Mouse (Mus musculus): ENCODE data around the gene Fis1. TPM values are rescaled to one million over a fixed set of nuclear protein-coding genes. Genes with fewer than 3 reads are reported as not detected.
A peak's percentile ranks its signal among the peaks of the same experiment; 100 is the strongest.

Fis1 gene
- polyA plus RNA-seq (2014; fragmentation: Nextera tagmentation; extraction: Ambion mirVana): 320 and 332 TPM in 2 replicates

DNA sequence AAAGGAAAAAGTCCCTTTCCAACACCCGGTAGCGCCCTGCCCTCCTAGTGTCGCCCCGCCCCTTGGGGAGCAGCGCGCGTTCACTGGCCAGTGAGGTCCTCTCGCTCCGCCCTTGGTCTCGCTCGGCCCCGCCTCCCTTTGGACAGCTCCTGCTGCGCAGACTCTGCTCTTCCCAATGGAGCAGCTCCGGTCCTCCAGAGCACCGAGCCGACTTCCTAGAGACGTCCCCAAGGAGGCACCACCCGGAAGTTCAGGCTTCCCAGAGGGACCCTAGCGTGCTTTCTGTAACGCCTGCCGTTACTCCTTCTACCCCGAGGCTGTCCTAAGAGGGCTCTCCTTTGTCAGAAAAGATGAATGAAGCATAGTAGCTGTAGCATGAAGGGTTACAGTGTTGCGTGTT, at the start of gene Fis1:
TSS of gene Fis1 (plus strand) at position 261 of the 400 bp plus-strand sequence.
- H3K36me3 ChIP-seq (ENCODE audit: control insufficient read depth, insufficient read depth, low read length): no peaks in the 10 kb centered on the region; the same call in 1 of the 2 replicates
- peak within 1 kb of the TSS; percentile 78 for H3K4me2 ChIP-seq
- H3K9me3 ChIP-seq (ENCODE audit: control insufficient read depth, low read length): no peaks in the 10 kb centered on the region
- H3K9ac ChIP-seq (ENCODE audit: low read length): peak within 1 kb of the TSS; percentile 89
- H3K4me3 ChIP-seq (ENCODE audit: low read depth, low read length): peak within 1 kb of the TSS; percentile 80
- H3K27me3 ChIP-seq (ENCODE audit: control insufficient read depth, insufficient read depth, low read length): no peaks in the 10 kb centered on the region
- H3K27ac ChIP-seq (ENCODE audit: low read depth, low read length): peak within 1 kb of the TSS; percentile 54; the same call in 1 of the 2 replicates
- DNase-seq (ENCODE audit: low spot score, missing footprints) (peak; percentile 99), ATAC-seq (ENCODE audit: low FRiP score) (peak; percentile 99)
- H3K4me1 ChIP-seq (ENCODE audit: control insufficient read depth, insufficient read depth, low read length): peaks cover 8% of the 10 kb centered on the region
- WGBS: 1% methylated on average over 23 of the region's 23 CpGs

- 56% methylated on average over 3 of the region's 3 CpGs for WGBS
Observed at GRCm38 (mm10) chr5:136904621-136905020, 48.5 kb upstream of the Fis1 start.

DNA sequence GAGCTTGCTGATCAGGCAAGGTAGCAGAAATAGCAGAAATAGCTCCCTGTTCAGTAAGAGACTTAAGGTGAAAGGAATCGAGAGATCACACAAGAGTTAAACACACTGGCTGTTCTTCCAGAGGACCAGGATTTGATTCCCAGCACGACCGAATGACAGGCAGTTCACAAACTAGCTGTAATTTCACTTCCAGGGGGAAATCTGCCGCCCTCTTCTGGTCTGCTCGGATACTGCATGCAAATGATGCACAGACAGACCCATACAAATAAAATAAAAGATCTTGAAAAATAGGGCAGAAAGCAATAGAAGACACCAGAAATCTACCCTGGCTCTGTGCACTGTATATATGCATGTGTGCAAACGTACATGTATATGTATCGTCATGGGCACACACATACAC, 47.4 kb upstream of the Fis1 start:
- H3K4me1 ChIP-seq (ENCODE audit: control insufficient read depth, insufficient read depth, low read length): peaks cover 7% of the 10 kb centered on the region
- H3K27ac ChIP-seq (ENCODE audit: low read depth, low read length): no peak overlapping the region
- 50% methylated on average over 7 of the region's 7 CpGs for WGBS
- H3K9me3 ChIP-seq (ENCODE audit: control insufficient read depth, low read length): no peaks in the 10 kb centered on the region
- ATAC-seq (ENCODE audit: low FRiP score) (no peak), DNase-seq (ENCODE audit: low spot score, missing footprints) (peak; percentile 79)
- no peaks in the 10 kb centered on the region for H3K27me3 ChIP-seq (ENCODE audit: control insufficient read depth, insufficient read depth, low read length)
- no peaks in the 10 kb centered on the region for H3K36me3 ChIP-seq (ENCODE audit: control insufficient read depth, insufficient read depth, low read length)
- no peak overlapping the region for H3K9ac ChIP-seq (ENCODE audit: low read length)
- H3K4me2 ChIP-seq: no peak overlapping the region
- H3K4me3 ChIP-seq (ENCODE audit: low read depth, low read length): no peak overlapping the region

More at GRCm38 (mm10) chr5:136904621-136905020, 48.5 kb upstream of the Fis1 start:
- Histone ChIP-seq H3K4me1 (ENCODE audit: control insufficient read depth, insufficient read depth, low read length) (peaks cover 7% of the 10 kb centered on the region), H3K4me2 (no peak overlapping the region), H3K4me3 (ENCODE audit: low read depth, low read length) (no peak overlapping the region), H3K27me3 (ENCODE audit: control insufficient read depth, insufficient read depth, low read length) (no peaks in the 10 kb centered on the region), H3K27ac (ENCODE audit: low read depth, low read length) (no peak overlapping the region), H3K36me3 (ENCODE audit: control insufficient read depth, insufficient read depth, low read length) (no peaks in the 10 kb centered on the region), H3K9ac (ENCODE audit: low read length) (no peak overlapping the region), H3K9me3 (ENCODE audit: control insufficient read depth, low read length) (no peaks in the 10 kb centered on the region)
- ATAC-seq (ENCODE audit: low FRiP score): no peak
- peak; percentile 77 for DNase-seq (ENCODE audit: low spot score, missing footprints)

GRCm38 (mm10) chr5:136907587-136907986, 45.5 kb upstream of the Fis1 start:
- Histone ChIP-seq H3K36me3 (ENCODE audit: control insufficient read depth, insufficient read depth, low read length) (no peaks in the 10 kb centered on the region), H3K4me1 (ENCODE audit: control insufficient read depth, insufficient read depth, low read length) (peaks cover 7% of the 10 kb centered on the region), H3K4me2 (peak overlapping the region; percentile 38), H3K4me3 (ENCODE audit: low read depth, low read length) (peak overlapping the region; percentile 72), H3K27ac (ENCODE audit: low read depth, low read length) (no peak overlapping the region), H3K9me3 (ENCODE audit: control insufficient read depth, low read length) (no peaks in the 10 kb centered on the region), H3K9ac (ENCODE audit: low read length) (peak overlapping the region; percentile 54), H3K27me3 (ENCODE audit: control insufficient read depth, insufficient read depth, low read length) (no peaks in the 10 kb centered on the region)
- peak; percentile 50; the same call in 1 of the 2 replicates for ATAC-seq (ENCODE audit: low FRiP score)
- WGBS: 49% methylated on average over 9 of the region's 9 CpGs
- no peak for DNase-seq (ENCODE audit: low spot score, missing footprints)

- H3K4me2 ChIP-seq: peak within 1 kb of the TSS; percentile 61
- H3K27ac ChIP-seq (ENCODE audit: low read depth, low read length): no peak within 1 kb of the TSS
- H3K9me3 ChIP-seq (ENCODE audit: control insufficient read depth, low read length): no peaks in the 10 kb centered on the region
- DNase-seq (ENCODE audit: low spot score, missing footprints) (peak; percentile 99), ATAC-seq (ENCODE audit: low FRiP score) (peak; percentile 96)
- no peaks in the 10 kb centered on the region for H3K27me3 ChIP-seq (ENCODE audit: control insufficient read depth, insufficient read depth, low read length)
- H3K36me3 ChIP-seq (ENCODE audit: control insufficient read depth, insufficient read depth, low read length): peaks cover 4% of the 10 kb centered on the region
- 9% methylated on average over 32 of the region's 32 CpGs for WGBS
- peak within 1 kb of the TSS; percentile 72 for H3K4me3 ChIP-seq (ENCODE audit: low read depth, low read length)
- peak within 1 kb of the TSS; percentile 78 for H3K9ac ChIP-seq (ENCODE audit: low read length)
- H3K4me1 ChIP-seq (ENCODE audit: control insufficient read depth, insufficient read depth, low read length): peaks cover 7% of the 10 kb centered on the region
Observed at GRCm38 (mm10) chr5:136907991-136908857, 44.9 kb upstream of the Fis1 start, which contains the start of gene Ift22. Gene Ift22, plus strand, starts transcription at chr5:136908150.

DNA sequence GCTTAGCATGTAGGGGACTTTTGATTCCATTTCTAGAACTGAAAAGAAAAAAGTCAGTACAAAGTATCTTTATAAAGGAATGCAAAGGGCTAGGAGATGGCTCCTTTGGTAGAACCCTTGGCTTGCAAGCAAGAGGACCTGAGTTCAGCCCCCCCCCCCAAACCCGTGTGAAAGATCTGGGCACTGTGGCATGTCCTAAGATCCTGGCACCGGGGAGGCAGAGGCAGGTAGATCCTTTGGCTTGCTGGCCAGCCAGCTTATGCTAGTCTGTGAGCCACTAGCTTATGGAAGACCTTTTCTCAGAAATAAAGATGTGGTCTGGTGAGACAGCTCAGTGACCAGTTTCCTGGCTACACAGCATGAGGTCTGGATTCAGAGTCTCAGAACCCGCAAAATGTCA, 38.9 kb upstream of the Fis1 start:
- peak; percentile 56 for DNase-seq (ENCODE audit: low spot score, missing footprints)
- Histone ChIP-seq H3K4me3 (ENCODE audit: low read depth, low read length) (no peak overlapping the region), H3K36me3 (ENCODE audit: control insufficient read depth, insufficient read depth, low read length) (peaks cover 4% of the 10 kb centered on the region), H3K27ac (ENCODE audit: low read depth, low read length) (no peak overlapping the region), H3K4me2 (no peak overlapping the region), H3K9ac (ENCODE audit: low read length) (no peak overlapping the region), H3K9me3 (ENCODE audit: control insufficient read depth, low read length) (no peaks in the 10 kb centered on the region), H3K27me3 (ENCODE audit: control insufficient read depth, insufficient read depth, low read length) (no peaks in the 10 kb centered on the region), H3K4me1 (ENCODE audit: control insufficient read depth, insufficient read depth, low read length) (peaks cover under 1% of the 10 kb centered on the region)
- 96% methylated on average over 3 of the region's 3 CpGs for WGBS
- ATAC-seq (ENCODE audit: low FRiP score): no peak

DNA sequence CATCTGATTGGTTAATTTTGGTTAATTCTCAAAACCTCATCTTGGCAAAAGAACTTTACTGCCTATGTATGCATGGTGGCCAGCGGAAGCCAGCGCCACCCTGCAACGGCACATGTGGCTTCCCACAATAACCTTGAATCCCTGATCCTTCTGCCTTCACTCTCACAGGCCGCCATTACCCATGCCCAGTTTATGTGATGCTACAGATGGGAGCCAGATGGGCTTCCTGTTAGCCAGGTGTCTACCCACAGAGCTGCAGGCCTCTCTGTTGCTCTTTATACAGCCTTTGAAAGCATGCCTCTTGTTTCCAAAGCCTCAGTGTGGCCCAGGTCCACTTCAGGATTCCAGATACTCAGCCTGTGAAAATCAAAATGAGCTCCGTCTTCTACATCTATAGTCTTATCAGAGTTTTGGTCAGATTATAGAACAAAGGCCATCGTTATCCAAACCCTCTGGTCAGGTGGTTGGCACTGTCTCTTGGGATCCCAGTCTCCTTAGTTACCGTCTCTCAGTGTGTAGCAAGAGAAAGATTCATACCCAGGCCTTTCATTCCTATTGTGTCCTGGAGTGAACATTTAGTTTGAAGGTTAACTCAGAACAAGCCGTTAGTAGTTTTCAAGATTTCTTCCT, 35.3 kb upstream of the Fis1 start:
- no peak overlapping the region for H3K4me2 ChIP-seq
- peaks cover 5% of the 10 kb centered on the region for H3K4me1 ChIP-seq (ENCODE audit: control insufficient read depth, insufficient read depth, low read length)
- H3K27me3 ChIP-seq (ENCODE audit: control insufficient read depth, insufficient read depth, low read length): no peaks in the 10 kb centered on the region
- no peak overlapping the region for H3K4me3 ChIP-seq (ENCODE audit: low read depth, low read length)
- H3K27ac ChIP-seq (ENCODE audit: low read depth, low read length): no peak overlapping the region
- ATAC-seq (ENCODE audit: low FRiP score) (no peak), DNase-seq (ENCODE audit: low spot score, missing footprints) (peak; percentile 83)
- no peak overlapping the region for H3K9ac ChIP-seq (ENCODE audit: low read length)
- H3K36me3 ChIP-seq (ENCODE audit: control insufficient read depth, insufficient read depth, low read length): peaks cover 4% of the 10 kb centered on the region
- 95% methylated on average over 8 of the region's 8 CpGs for WGBS
- H3K9me3 ChIP-seq (ENCODE audit: control insufficient read depth, low read length): no peaks in the 10 kb centered on the region

DNA sequence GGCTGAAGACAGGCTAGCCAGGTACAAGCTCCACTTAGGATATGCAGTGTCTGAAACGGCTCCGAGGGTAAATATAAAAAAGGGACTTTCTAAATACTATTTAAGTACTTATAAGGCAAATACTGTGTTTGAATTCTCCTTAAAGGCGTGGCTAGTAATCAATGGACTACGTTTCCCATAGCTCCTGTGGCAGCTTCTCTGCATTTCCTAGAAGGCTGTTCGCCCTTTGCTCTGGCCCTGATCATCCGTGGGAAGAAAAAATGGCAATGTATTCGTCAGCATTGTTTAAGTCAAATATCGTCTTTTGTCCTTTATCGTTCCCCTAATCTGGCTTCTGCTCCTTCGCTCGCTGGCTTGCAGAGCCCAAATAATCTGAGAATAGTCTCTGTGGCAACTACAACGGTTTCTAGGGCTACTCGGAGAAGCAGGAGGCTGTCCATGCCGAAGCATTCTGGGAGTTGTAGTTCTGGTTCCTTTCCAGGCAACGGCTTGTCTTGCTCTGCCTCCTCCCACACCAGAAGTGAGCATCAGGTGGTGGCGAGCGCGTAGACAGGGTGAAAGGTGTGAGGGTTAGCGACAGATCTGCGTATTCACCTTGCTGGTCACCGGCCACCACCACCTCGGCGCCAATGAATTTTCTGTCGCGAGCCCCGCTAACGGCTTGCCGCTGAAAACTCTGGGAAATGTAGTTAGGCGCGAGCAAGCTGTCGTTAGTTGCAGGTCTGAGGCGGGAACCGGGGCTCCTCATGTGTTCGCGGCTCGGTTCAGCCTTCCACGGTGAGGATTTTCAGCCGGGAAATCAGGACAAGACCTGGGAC, 34.2 kb upstream of the Fis1 start:
- H3K27ac ChIP-seq (ENCODE audit: low read depth, low read length): no peak overlapping the region
- peak overlapping the region; percentile 49 for H3K4me3 ChIP-seq (ENCODE audit: low read depth, low read length)
- H3K36me3 ChIP-seq (ENCODE audit: control insufficient read depth, insufficient read depth, low read length): no peaks in the 10 kb centered on the region
- no peaks in the 10 kb centered on the region for H3K9me3 ChIP-seq (ENCODE audit: control insufficient read depth, low read length)
- peak overlapping the region; percentile 70 for H3K9ac ChIP-seq (ENCODE audit: low read length)
- 4% methylated on average over 38 of the region's 38 CpGs for WGBS
- peak overlapping the region; percentile 75 for H3K4me2 ChIP-seq
- no peaks in the 10 kb centered on the region for H3K27me3 ChIP-seq (ENCODE audit: control insufficient read depth, insufficient read depth, low read length)
- H3K4me1 ChIP-seq (ENCODE audit: control insufficient read depth, insufficient read depth, low read length): peaks cover 5% of the 10 kb centered on the region
- ATAC-seq (ENCODE audit: low FRiP score): peak; percentile 87
- peak; percentile 98 for DNase-seq (ENCODE audit: low spot score, missing footprints)

All from midbrain, embryonic 11.5 days (tissue).